Mouse (Mus musculus): Measurements from ENCODE around the gene Phactr2. TPM values are rescaled to one million over a fixed set of nuclear protein-coding genes. Genes with fewer than 3 reads are reported as not detected.

Gene Phactr2
- polyA plus RNA-seq, 1 experiment from 2014 or later: 16.8 TPM

DNA sequence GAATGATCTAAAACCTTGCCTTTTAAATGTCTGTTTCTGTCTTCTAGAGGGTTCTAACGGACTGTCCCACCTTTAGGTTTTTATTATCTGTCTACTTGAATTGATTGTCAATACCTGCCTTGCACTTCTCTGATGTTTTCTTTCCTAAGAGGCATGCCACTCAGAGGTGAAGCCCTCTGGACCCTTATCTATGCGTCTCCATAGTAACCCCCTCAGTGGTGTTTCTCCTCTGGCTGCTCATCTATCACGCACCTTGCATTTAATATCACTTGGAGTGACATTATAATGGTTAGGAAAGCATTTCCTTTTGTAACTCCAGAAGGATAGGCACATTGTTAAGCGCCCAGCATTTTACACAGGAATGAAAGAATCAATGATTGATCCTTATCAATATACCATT is 137.2 kb downstream of the Phactr2 start:
- no peaks in the 10 kb centered on the region for H3K9me3 ChIP-seq (ENCODE audit: control insufficient read depth, low read length)

GRCm38 (mm10) chr10:13335814-13336213 is 138.4 kb downstream of the Phactr2 start:
- Histone ChIP-seq H3K36me3 (ENCODE audit: control insufficient read depth, insufficient read depth, low read length) (no peaks in the 10 kb centered on the region), H3K4me1 (replicated peaks; ENCODE audit: control insufficient read depth, insufficient read depth) (no peaks in the 10 kb centered on the region), H3K9ac (ENCODE audit: low read length) (no peak overlapping the region), H3K27me3 (ENCODE audit: control insufficient read depth, insufficient read depth, low read length) (no peaks in the 10 kb centered on the region), H3K9me3 (ENCODE audit: control insufficient read depth, low read length) (no peaks in the 10 kb centered on the region), H3K4me2 (replicated peaks; ENCODE audit: low read depth) (no peak overlapping the region), H3K4me3 (ENCODE audit: low read depth, low read length) (no peak overlapping the region), H3K27ac (replicated peaks) (no peak overlapping the region)
- ATAC-seq (ENCODE audit: low FRiP score, low TSS enrichment): no peak
- TF ChIP-seq CTCF (IDR thresholded peaks at IDR 0.05; ENCODE audit: low read depth): no peak
- no peak for TF ChIP-seq EP300 (optimal IDR thresholded peaks at IDR 0.05)
- no peak for DNase-seq (ENCODE audit: low spot score)
- WGBS: 45% methylated on average over 6 of the region's 6 CpGs

More for the DNA sequence above, 137.2 kb downstream of the Phactr2 start:
- Histone ChIP-seq H3K4me3 (ENCODE audit: low read depth, low read length) (no peak overlapping the region), H3K4me2 (replicated peaks; ENCODE audit: low read depth) (no peak overlapping the region), H3K27ac (replicated peaks) (no peak overlapping the region), H3K36me3 (ENCODE audit: control insufficient read depth, insufficient read depth, low read length) (no peaks in the 10 kb centered on the region), H3K4me1 (replicated peaks; ENCODE audit: control insufficient read depth, insufficient read depth) (no peaks in the 10 kb centered on the region), H3K27me3 (ENCODE audit: control insufficient read depth, insufficient read depth, low read length) (no peaks in the 10 kb centered on the region), H3K9ac (ENCODE audit: low read length) (no peak overlapping the region)
- 62% methylated on average over 4 of the region's 4 CpGs for WGBS
- no peak for TF ChIP-seq EP300 (optimal IDR thresholded peaks at IDR 0.05)
- no peak for TF ChIP-seq CTCF (IDR thresholded peaks at IDR 0.05; ENCODE audit: low read depth)
- no peak for ATAC-seq (ENCODE audit: low FRiP score, low TSS enrichment)
- no peak for DNase-seq (ENCODE audit: low spot score)

- 55% methylated on average over 6 of the region's 6 CpGs for WGBS
- H3K27me3 ChIP-seq (ENCODE audit: control insufficient read depth, insufficient read depth, low read length): no peaks in the 10 kb centered on the region
- no peak overlapping the region for H3K4me3 ChIP-seq (ENCODE audit: low read depth, low read length)
- no peak for ATAC-seq (ENCODE audit: low FRiP score, low TSS enrichment)
- no peak overlapping the region for H3K4me2 ChIP-seq (replicated peaks; ENCODE audit: low read depth)
- H3K9ac ChIP-seq (ENCODE audit: low read length): no peak overlapping the region
- DNase-seq (ENCODE audit: low spot score): no peak
- H3K4me1 ChIP-seq (replicated peaks; ENCODE audit: control insufficient read depth, insufficient read depth): no peaks in the 10 kb centered on the region
- TF ChIP-seq EP300 (optimal IDR thresholded peaks at IDR 0.05) (no peak), CTCF (IDR thresholded peaks at IDR 0.05; ENCODE audit: low read depth) (no peak)
- H3K9me3 ChIP-seq (ENCODE audit: control insufficient read depth, low read length): no peaks in the 10 kb centered on the region
- no peak overlapping the region for H3K27ac ChIP-seq (replicated peaks)
- no peaks in the 10 kb centered on the region for H3K36me3 ChIP-seq (ENCODE audit: control insufficient read depth, insufficient read depth, low read length)
Observed at GRCm38 (mm10) chr10:13335347-13335746, 138.9 kb downstream of the Phactr2 start.

DNA sequence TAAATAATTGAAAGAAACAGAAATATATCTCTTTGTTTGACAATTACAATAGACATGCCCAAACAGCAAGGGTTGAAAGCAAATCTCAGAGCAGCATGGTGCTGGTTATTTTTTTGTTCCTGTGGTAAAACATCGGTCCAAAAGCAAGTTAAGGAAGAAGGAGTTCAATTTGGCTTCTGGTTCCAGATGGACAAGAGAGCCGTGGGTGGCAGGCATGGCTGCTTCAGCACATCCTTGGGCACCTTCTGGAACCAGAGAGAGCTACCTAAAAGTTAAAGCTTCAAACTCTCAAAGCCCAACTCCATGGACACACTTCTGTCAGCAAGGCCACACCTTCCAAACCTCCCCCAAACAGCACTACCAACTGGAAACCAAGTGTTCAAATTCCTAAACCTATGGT is 140.4 kb downstream of the Phactr2 start:
- WGBS: 70% methylated on average over 2 of the region's 2 CpGs
- no peak overlapping the region for H3K27ac ChIP-seq (replicated peaks)
- TF ChIP-seq EP300 (optimal IDR thresholded peaks at IDR 0.05) (no peak), CTCF (IDR thresholded peaks at IDR 0.05; ENCODE audit: low read depth) (no peak)
- H3K9ac ChIP-seq (ENCODE audit: low read length): no peak overlapping the region
- H3K4me3 ChIP-seq (ENCODE audit: low read depth, low read length): no peak overlapping the region
- H3K9me3 ChIP-seq (ENCODE audit: control insufficient read depth, low read length): no peaks in the 10 kb centered on the region
- ATAC-seq (ENCODE audit: low FRiP score, low TSS enrichment): no peak
- no peaks in the 10 kb centered on the region for H3K4me1 ChIP-seq (replicated peaks; ENCODE audit: control insufficient read depth, insufficient read depth)
- no peaks in the 10 kb centered on the region for H3K36me3 ChIP-seq (ENCODE audit: control insufficient read depth, insufficient read depth, low read length)
- no peak for DNase-seq (ENCODE audit: low spot score)
- no peaks in the 10 kb centered on the region for H3K27me3 ChIP-seq (ENCODE audit: control insufficient read depth, insufficient read depth, low read length)
- no peak overlapping the region for H3K4me2 ChIP-seq (replicated peaks; ENCODE audit: low read depth)

DNA sequence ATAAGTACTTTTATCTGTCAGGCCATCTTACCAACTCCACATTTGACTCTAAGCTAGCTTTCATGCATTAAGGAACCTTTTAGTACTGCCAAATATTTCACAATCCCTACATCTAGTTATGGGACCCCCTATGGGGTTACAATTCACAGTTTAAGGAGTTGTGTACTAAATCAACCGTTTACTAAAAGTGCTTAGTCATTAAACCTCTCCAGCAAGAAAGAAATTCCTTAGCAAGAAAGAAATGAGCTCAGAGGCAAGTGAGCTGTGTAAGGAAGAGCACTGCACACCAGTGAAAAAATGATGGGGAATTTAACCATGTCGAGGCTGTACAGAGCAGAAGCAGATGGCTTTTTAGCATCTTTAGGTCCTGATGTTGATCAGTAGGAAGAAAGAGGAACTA is 141.2 kb downstream of the Phactr2 start:
- WGBS: 43% methylated on average over 2 of the region's 2 CpGs
- TF ChIP-seq EP300 (optimal IDR thresholded peaks at IDR 0.05) (no peak), CTCF (IDR thresholded peaks at IDR 0.05; ENCODE audit: low read depth) (no peak)
- DNase-seq (ENCODE audit: low spot score) (no peak), ATAC-seq (ENCODE audit: low FRiP score, low TSS enrichment) (no peak)
- Histone ChIP-seq H3K27me3 (ENCODE audit: control insufficient read depth, insufficient read depth, low read length) (no peaks in the 10 kb centered on the region), H3K9me3 (ENCODE audit: control insufficient read depth, low read length) (no peaks in the 10 kb centered on the region), H3K27ac (replicated peaks) (no peak overlapping the region), H3K4me2 (replicated peaks; ENCODE audit: low read depth) (no peak overlapping the region), H3K9ac (ENCODE audit: low read length) (no peak overlapping the region), H3K4me1 (replicated peaks; ENCODE audit: control insufficient read depth, insufficient read depth) (no peaks in the 10 kb centered on the region), H3K36me3 (ENCODE audit: control insufficient read depth, insufficient read depth, low read length) (no peaks in the 10 kb centered on the region), H3K4me3 (ENCODE audit: low read depth, low read length) (no peak overlapping the region)

DNA sequence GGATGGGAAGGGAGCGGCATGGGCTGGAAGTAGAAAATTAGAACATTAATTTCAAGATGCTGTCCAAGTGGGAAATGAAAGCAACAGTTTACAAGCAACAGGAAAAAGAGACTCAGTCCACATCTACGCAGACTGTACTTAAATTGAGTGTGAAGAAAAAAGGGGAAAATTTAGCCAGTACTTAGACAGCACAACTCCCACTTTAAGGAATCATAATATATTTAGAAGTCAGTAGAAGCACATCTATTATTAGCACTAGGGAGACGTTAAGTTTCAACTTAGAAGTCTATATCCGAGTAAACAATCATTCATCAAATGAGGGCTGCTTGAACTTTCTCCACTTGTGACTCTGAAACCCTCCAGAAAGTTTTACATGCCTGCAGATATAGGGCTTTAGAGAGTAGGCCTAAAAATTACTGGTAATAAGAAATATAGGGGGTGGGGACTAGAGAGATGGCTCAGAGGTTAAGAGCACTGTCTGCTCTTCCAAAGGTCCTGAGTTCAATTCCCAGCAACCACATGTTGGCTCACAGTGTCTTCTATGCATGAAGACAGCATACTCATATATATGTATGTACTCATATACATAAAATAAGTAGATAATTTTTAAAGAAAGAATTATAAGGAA is 142.7 kb downstream of the Phactr2 start:
- Histone ChIP-seq H3K4me2 (replicated peaks; ENCODE audit: low read depth) (no peak overlapping the region), H3K4me1 (replicated peaks; ENCODE audit: control insufficient read depth, insufficient read depth) (0 out of 2 replicates have a peak, but pooled peaks cover 2% of the 10 kb centered on the region), H3K27me3 (ENCODE audit: control insufficient read depth, insufficient read depth, low read length) (no peaks in the 10 kb centered on the region), H3K9ac (ENCODE audit: low read length) (no peak overlapping the region), H3K9me3 (ENCODE audit: control insufficient read depth, low read length) (no peaks in the 10 kb centered on the region), H3K27ac (replicated peaks) (no peak overlapping the region), H3K36me3 (ENCODE audit: control insufficient read depth, insufficient read depth, low read length) (no peaks in the 10 kb centered on the region), H3K4me3 (ENCODE audit: low read depth, low read length) (no peak overlapping the region)
- WGBS: 37% methylated on average over 4 of the region's 4 CpGs
- DNase-seq (ENCODE audit: low spot score) (no peak), ATAC-seq (ENCODE audit: low FRiP score, low TSS enrichment) (no peak; the same call in 1 of the 2 replicates)
- TF ChIP-seq CTCF (IDR thresholded peaks at IDR 0.05; ENCODE audit: low read depth): no peak
- no peak for TF ChIP-seq EP300 (optimal IDR thresholded peaks at IDR 0.05)

Measured in stomach, postnatal 0 days (tissue).